Mouse (Mus musculus) layer of hippocampus, postnatal 10 days (tissue): Measurements from ENCODE around the gene Olfr824. TPM values are rescaled to one million over a fixed set of nuclear protein-coding genes. Genes with fewer than 3 reads are reported as not detected.
"Not testable (repeated sequence)": the region's sequence is repeated elsewhere in the genome, so short reads cannot be mapped to it uniquely, and the experiment has no call there.

Source experiments
- DNase-seq, 2 experiments: peaks; one replicate each; pipeline ENCODE4 v3.0.0; 2021; ENCODE audit warnings: low spot score in 2 of 2
- long read RNA-seq: library from polyadenylated mRNA; stranded (forward); transcript quantifications from one replicate; pipeline ENCODE4 v2.0.0, GENCODE M21; 2023
- total RNA-seq, 2 experiments: library from RNA; stranded (reverse); gene quantifications; 2 replicates each; pipeline ENCODE4 v1.2.3; 2021

Gene Olfr824
- not detected for total RNA-seq
- long read RNA-seq = 0 reads

- not testable (repeated sequence) for DNase-seq
These were observed at the start of gene Olfr824 for GRCm38 (mm10) chr10:130129900-130130299. Gene Olfr824, minus strand, starts transcription at chr10:130130000.

- DNase-seq = no peak
These were observed 36.9 kb upstream of the Olfr824 start, which contains the start of gene Olfr825 for GRCm38 (mm10) chr10:130166666-130167065. Gene Olfr825, minus strand, starts transcription at chr10:130166766.

- no peak for DNase-seq
These were observed 35.4 kb upstream of the Olfr824 start for GRCm38 (mm10) chr10:130165196-130165595.

GRCm38 (mm10) chr10:130144121-130144520, 14.3 kb upstream of the Olfr824 start:
- no peak for DNase-seq

DNA sequence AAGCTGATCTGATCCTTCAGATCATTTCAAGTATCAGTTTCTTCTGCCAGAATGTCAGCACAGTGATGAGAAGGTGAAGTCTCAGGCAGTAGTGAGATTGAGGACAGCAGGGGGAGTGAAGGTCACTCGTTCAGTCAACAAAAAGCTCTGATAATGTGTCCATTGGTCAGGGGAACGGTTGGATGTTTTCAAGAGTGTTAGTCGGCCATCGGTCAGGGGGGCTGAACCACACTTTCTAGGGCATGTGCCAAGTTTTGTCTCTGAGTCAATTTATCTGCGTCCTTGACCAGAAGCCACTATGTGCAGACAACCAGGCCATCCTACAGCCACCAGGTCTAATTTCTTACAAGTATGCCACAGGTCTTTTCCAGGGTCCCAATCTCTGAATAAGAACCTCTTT, 12.7 kb upstream of the Olfr824 start:
- not testable (repeated sequence) for DNase-seq

DNA sequence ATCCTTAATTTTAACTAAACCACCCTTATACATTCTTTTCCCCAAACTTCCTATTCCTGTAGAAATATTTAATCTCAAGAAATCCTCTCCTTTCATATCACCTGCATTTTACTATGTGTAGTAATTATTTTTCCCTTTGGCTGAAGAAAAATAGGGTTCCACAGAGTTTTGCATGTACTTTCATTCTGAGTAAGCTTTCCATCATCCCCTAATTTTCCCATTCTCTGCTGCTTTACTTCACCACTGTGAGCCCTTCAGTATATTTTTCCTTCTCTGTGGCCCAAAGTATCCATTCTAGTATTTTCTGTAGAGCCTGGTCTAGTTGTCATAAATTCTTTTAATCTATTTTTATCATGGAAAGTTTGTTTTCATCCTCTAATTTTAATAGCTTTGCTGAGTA, 5.0 kb upstream of the Olfr824 start:
- no peak for DNase-seq

GRCm38 (mm10) chr10:130116045-130116444, 13.8 kb downstream of the Olfr824 start:
- not testable (repeated sequence) for DNase-seq

- not testable (repeated sequence) for DNase-seq
These were observed 14.5 kb downstream of the Olfr824 start, which contains the start of gene Olfr823 for GRCm38 (mm10) chr10:130115283-130115682. Gene Olfr823, minus strand, starts transcription at chr10:130115383.

- DNase-seq = no peak
These were observed 33.7 kb downstream of the Olfr824 start for GRCm38 (mm10) chr10:130096104-130096503.

GRCm38 (mm10) chr10:130092838-130093440, 36.9 kb downstream of the Olfr824 start:
- DNase-seq = peak; percentile 70 to 76

Other genes with a start within 250 kb of the Olfr824 start
- gene Olfr815, start 224.1 kb downstream of the Olfr824 start, total RNA-seq = not detected
- not detected for gene Olfr816, start 214.4 kb downstream of the Olfr824 start, total RNA-seq
- gene Olfr818, start 180.9 kb downstream of the Olfr824 start, total RNA-seq = not detected
- gene Olfr819, start 162.7 kb downstream of the Olfr824 start, total RNA-seq = not detected
- gene Olfr247, start 153.9 kb downstream of the Olfr824 start, total RNA-seq = not detected
- gene Gm10310, start 144.9 kb downstream of the Olfr824 start, total RNA-seq = not detected
- gene Olfr820, start 117.4 kb downstream of the Olfr824 start, total RNA-seq = not detected
- gene Olfr821, start 99.7 kb downstream of the Olfr824 start, total RNA-seq = not detected
- gene Olfr822, start 58.8 kb downstream of the Olfr824 start, total RNA-seq = not detected
- not detected for gene Olfr823, start 14.6 kb downstream of the Olfr824 start, total RNA-seq
- not detected for gene Olfr825, start 36.8 kb upstream of the Olfr824 start, total RNA-seq
- not detected for gene Olfr826, start 54.2 kb upstream of the Olfr824 start, total RNA-seq
- gene Olfr827, start 84.4 kb upstream of the Olfr824 start, total RNA-seq = not detected
- gene Neurod4, start 150.2 kb upstream of the Olfr824 start, total RNA-seq = under 1 TPM; 0.62 to 0.69 TPM
- 1 to 10 TPM; 1.6 to 1.9 TPM for gene Tespa1, start 192.9 kb upstream of the Olfr824 start, total RNA-seq